Mouse (Mus musculus) heart, postnatal 0 days (tissue): ENCODE measurements around the gene Mxd4. TPM values are rescaled to one million over a fixed set of nuclear protein-coding genes. Genes with fewer than 3 reads are reported as not detected.

Experiments
- ATAC-seq: fragments of 200-750 bp; cut with Nextera tagmentation; 2 replicates; pipeline ENCODE4 v1.8.0; 2017; ENCODE audit warnings: low read depth, moderate number of reproducible peaks, moderate library complexity; ENCODE audit not compliant: insufficient read depth
- DNase-seq: peaks from one replicate; pipeline ENCODE4 v3.0.0-alpha.2; 2016; ENCODE audit warnings: low spot score
- H3K27ac ChIP-seq: fragments of 300-500 bp; sonication (generic); 2 replicates; pipeline ENCODE4 v1.5.1; 2014; ENCODE audit warnings: low read depth, mild to moderate bottlenecking
- H3K27me3 ChIP-seq: fragments of 300-500 bp; sonication (generic); 2 replicates; pipeline ENCODE4 v1.6.1; 2014; ENCODE audit warnings: low read length, mixed read lengths; ENCODE audit not compliant: control insufficient read depth, insufficient read depth
- H3K36me3 ChIP-seq: fragments of 300-500 bp; sonication (generic); replicated peaks from 2 replicates; pipeline ENCODE4 v1.6.1; 2014; ENCODE audit warnings: low read length, mixed read lengths; ENCODE audit not compliant: control insufficient read depth, insufficient read depth
- H3K4me1 ChIP-seq: fragments of 300-500 bp; sonication (generic); 2 replicates; pipeline ENCODE4 v1.6.1; 2014; ENCODE audit warnings: antibody characterized with exemption; ENCODE audit not compliant: control insufficient read depth, insufficient read depth
- H3K4me2 ChIP-seq: fragments of 300-500 bp; sonication (generic); 2 replicates; pipeline ENCODE4 v1.6.1; 2014; ENCODE audit warnings: low read depth, mild to moderate bottlenecking, low read length, moderate library complexity
- H3K4me3 ChIP-seq: fragments of 300-500 bp; sonication (generic); 2 replicates; pipeline ENCODE4 v1.5.1; 2014; ENCODE audit warnings: low read depth, low read length
- H3K9ac ChIP-seq: fragments of 300-500 bp; sonication (generic); replicated peaks from 2 replicates; pipeline ENCODE4 v1.6.1; 2014; ENCODE audit warnings: low read depth, low read length, mixed read lengths
- H3K9me3 ChIP-seq: fragments of 300-500 bp; sonication (generic); replicated peaks from 2 replicates; pipeline ENCODE4 v1.6.1; 2016; ENCODE audit warnings: low read length; ENCODE audit not compliant: control insufficient read depth
- CTCF ChIP-seq: IDR thresholded peaks from 2 replicates; pipeline ENCODE4 v1.5.1; 2016; ENCODE audit warnings: antibody characterized with exemption, control low read depth, low read depth
- EP300 ChIP-seq: IDR thresholded peaks from 2 replicates; pipeline ENCODE4 v1.6.1; 2016; ENCODE audit warnings: antibody characterized with exemption, low read depth
- WGBS: fragments of 180-500 bp; shearing (Covaris S2); extraction: QIAGEN DNeasy Blood & Tissue Kit; methylation state at CpG from one replicate; pipeline ENCODE4 v1.1.7; 2014; 5-methylcytosine and 5-hydroxymethylcytosine counted together
- polyA plus RNA-seq: library from polyadenylated mRNA; unstranded; fragments of >200 nt; fragmentation: Nextera tagmentation; extraction: Ambion mirVana; gene quantifications from 2 replicates; pipeline ENCODE4 v1.2.1, GENCODE M21; 2015
- total RNA-seq: library from RNA; depleted of rRNA; stranded (reverse); fragments of >200 nt; gene quantifications from 2 replicates; pipeline ENCODE4 v1.2.3, GENCODE M21; 2014; ENCODE audit warnings: low replicate concordance

Mxd4 gene
- total and polyA plus RNA-seq, 2 experiments from 2014 or later = 22.5 to 104 TPM

DNA sequence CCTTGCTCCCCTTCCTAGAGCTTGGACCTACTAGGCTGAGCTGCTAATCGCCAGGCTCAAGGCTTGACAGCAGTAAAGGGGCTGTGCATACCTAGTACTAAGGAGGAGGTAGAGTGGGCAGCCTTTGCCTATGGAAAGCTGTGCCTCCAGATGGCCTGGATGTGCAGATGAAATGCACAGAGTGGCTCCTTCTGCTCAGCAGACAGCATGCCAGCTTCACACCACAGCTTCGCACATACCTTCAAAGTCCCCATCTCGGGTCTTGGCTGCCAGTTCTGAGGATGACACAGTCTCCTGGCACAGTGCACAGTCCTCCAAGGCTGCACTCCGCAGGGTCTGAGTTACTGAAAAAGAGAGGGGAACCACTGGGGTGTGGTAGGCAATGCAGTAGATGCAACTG is 9.7 kb upstream of the Mxd4 start:
- Histone ChIP-seq H3K9ac (no peak overlapping the region), H3K27ac (no peak overlapping the region; the same call in 1 of the 2 replicates), H3K9me3 (no peaks in the 10 kb centered on the region), H3K36me3 (no peaks in the 10 kb centered on the region), H3K4me2 (no peak overlapping the region), H3K27me3 (no peaks in the 10 kb centered on the region), H3K4me3 (no peak overlapping the region), H3K4me1 (0 out of 2 replicates have a peak, but pooled peaks cover 10% of the 10 kb centered on the region)
- 79% methylated on average over 4 of the region's 4 CpGs for WGBS
- TF ChIP-seq EP300 (no peak), CTCF (no peak)
- DNase-seq (no peak), ATAC-seq (no peak)

DNA sequence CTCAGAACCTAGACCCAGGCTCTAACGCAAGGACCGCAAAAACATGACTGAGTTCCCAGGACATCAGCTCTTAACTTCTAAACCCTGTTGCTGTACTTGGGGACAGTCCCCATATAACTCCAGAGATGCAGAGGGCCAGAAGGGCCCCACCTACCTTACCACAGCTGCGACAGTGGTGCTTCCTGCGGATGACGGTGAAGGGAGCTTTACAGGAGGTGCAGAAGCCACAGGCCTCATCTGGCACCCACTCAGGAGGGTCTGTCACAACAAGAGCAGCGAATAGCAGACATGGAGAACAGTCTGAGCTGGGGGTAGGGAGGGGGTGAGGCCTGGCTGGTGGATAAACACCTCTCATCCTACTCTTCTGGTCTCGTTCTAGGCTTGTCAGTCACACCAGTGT is 8.9 kb upstream of the Mxd4 start:
- peak overlapping the region; percentile 16; the same call in 1 of the 2 replicates for H3K27ac ChIP-seq
- ATAC-seq (no peak), DNase-seq (no peak)
- no peaks in the 10 kb centered on the region for H3K9me3 ChIP-seq
- H3K9ac ChIP-seq = no peak overlapping the region
- peaks cover 9% of the 10 kb centered on the region; the same call in 1 of the 2 replicates for H3K4me1 ChIP-seq
- no peaks in the 10 kb centered on the region for H3K27me3 ChIP-seq
- WGBS = 76% methylated on average over 7 of the region's 7 CpGs
- H3K36me3 ChIP-seq = no peaks in the 10 kb centered on the region
- no peak overlapping the region for H3K4me3 ChIP-seq
- H3K4me2 ChIP-seq = peak overlapping the region; percentile 13; the same call in 1 of the 2 replicates
- no peak for TF ChIP-seq EP300
- TF ChIP-seq CTCF = no peak

DNA sequence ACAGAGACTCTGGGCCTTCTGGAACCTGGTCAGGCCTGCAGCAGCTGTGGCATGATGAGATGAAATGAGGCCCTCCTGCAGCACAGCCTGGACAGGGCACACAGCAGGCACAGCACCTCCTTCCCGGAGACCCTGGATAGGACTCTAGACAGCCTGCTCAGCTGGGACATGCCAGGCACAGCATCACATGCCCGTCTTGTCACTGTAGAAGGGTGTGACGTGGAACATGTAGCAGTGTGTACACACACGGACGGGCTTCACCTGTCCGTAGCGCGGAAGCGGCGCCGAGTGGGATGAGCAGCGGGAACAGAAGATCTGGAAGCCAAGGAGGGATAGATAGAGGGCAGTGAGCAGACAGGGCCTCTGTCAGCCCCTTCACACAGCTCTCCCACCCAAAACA is 8.3 kb upstream of the Mxd4 start:
- TF ChIP-seq CTCF (no peak), EP300 (no peak)
- WGBS = 89% methylated on average over 12 of the region's 12 CpGs
- H3K36me3 ChIP-seq = no peaks in the 10 kb centered on the region

DNA sequence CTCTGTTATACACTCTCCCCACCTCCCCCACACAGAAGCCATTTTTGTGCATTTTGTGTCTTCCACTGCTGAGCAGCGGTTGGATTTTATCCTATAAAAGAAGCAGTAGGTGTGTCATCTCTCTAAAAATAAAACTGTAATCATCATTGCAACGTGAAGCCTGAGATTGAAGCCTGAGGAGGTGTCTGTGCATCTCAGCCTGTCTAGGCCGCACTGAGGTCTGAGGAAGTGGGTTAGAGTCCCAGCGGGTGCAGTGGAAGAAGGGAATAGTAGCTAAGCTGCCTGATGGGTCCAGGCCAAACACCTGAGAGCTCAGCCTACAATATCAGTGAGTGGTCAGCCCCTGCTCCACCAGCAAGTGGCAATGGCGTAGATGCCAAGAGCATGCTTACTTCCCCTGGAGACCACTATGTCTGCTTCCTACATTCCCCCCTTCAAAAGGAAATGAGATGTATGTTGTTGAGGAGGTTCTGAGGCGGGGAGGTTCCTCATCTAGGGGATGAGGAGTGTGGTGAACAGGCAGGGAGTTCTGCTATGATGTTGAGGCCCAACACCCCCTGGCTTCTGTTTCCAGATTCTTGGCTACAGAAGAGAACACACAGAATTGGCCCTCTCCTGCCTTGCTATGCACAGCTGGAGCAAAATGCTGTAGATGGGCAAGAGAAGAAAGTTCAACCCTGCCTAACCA is 7.6 kb upstream of the Mxd4 start:
- H3K4me2 ChIP-seq = no peak overlapping the region
- ATAC-seq = no peak
- peaks cover 14% of the 10 kb centered on the region for H3K4me1 ChIP-seq
- WGBS = 66% methylated on average over 6 of the region's 6 CpGs
- no peaks in the 10 kb centered on the region for H3K9me3 ChIP-seq
- no peak for DNase-seq
- TF ChIP-seq CTCF (no peak), EP300 (no peak)
- no peak overlapping the region for H3K4me3 ChIP-seq
- no peaks in the 10 kb centered on the region for H3K36me3 ChIP-seq
- H3K9ac ChIP-seq = no peak overlapping the region
- H3K27ac ChIP-seq = peak overlapping the region; percentile 16; the same call in 1 of the 2 replicates
- H3K27me3 ChIP-seq = no peaks in the 10 kb centered on the region

More for the DNA sequence above, 8.3 kb upstream of the Mxd4 start:
- Histone ChIP-seq H3K4me3 (no peak overlapping the region), H3K9me3 (no peaks in the 10 kb centered on the region), H3K9ac (no peak overlapping the region), H3K4me1 (peaks cover 11% of the 10 kb centered on the region), H3K27me3 (no peaks in the 10 kb centered on the region), H3K4me2 (no peak overlapping the region; the same call in 1 of the 2 replicates), H3K27ac (peak overlapping the region; percentile 16; the same call in 1 of the 2 replicates)
- DNase-seq = no peak
- ATAC-seq = no peak

DNA sequence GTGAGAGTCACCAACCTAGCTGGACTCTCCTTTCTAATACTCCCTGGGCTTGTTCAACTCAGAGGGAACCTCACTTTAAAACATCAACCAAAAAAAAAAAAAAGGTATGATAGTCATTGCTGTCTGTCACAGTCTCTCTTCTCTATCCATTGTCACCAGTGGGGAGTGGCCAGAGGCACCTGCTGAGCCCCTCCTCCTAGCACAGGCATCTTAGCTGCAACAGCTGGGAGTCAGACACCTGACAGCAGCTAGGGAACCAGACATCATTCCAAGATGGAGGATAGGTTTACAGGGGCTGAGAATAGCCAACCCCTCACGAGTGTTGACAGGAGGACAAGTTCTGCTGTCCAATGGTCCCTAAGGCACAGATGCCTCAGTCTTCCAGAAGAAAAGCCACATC is 6.9 kb upstream of the Mxd4 start:
- ATAC-seq (no peak), DNase-seq (no peak)
- Histone ChIP-seq H3K27ac (no peak overlapping the region), H3K9ac (no peak overlapping the region), H3K27me3 (no peaks in the 10 kb centered on the region), H3K4me3 (no peak overlapping the region), H3K36me3 (no peaks in the 10 kb centered on the region), H3K9me3 (no peaks in the 10 kb centered on the region), H3K4me1 (peaks cover 17% of the 10 kb centered on the region), H3K4me2 (no peak overlapping the region)
- 62% methylated on average over 1 of the region's 1 CpGs for WGBS
- TF ChIP-seq EP300 = no peak
- no peak for TF ChIP-seq CTCF

DNA sequence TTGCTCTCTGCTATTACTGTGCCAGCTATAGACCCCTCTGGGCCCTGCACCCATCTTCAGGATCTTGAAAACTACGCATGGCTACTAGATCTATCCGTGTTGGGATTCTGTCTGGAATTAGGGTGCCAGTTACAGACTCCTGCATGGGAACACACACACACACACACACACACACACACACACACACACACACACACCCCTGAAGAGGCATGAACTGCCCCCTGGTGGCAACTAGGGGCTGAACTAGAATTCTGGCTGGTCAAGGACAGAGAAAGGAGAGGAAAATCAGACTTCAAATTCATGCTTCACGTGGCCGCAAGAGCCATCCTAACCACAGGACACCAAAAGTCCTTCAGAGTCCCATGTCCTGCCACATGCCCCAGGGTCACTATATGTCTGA is 4.3 kb upstream of the Mxd4 start:
- H3K36me3 ChIP-seq = no peaks in the 10 kb centered on the region
- H3K4me3 ChIP-seq = no peak overlapping the region
- TF ChIP-seq CTCF (peak; percentile 65), EP300 (no peak)
- WGBS = 72% methylated on average over 4 of the region's 4 CpGs
- H3K4me2 ChIP-seq = no peak overlapping the region
- H3K9me3 ChIP-seq = no peaks in the 10 kb centered on the region
- no peaks in the 10 kb centered on the region for H3K27me3 ChIP-seq
- no peak overlapping the region for H3K27ac ChIP-seq
- no peak overlapping the region for H3K9ac ChIP-seq
- DNase-seq (no peak), ATAC-seq (no peak)
- H3K4me1 ChIP-seq = peaks cover 29% of the 10 kb centered on the region
